Mouse (Mus musculus) heart, adult 2 months (tissue): ENCODE measurements at regions not wholly inside any gene's neighbourhood (a gene's known extent, or its start where the extent isn't known, plus 50 kb on each side); places are given as distances from the start of the nearest gene placed in this dataset.

ENCODE experiments used
- EP300 ChIP-seq: fragments of 200-500 bp; IDR thresholded peaks from 2 replicates; pipeline ENCODE4 v1.6.1; 2011; ENCODE audit warnings: low read depth, low read length, control low read depth; ENCODE audit not compliant: insufficient read depth
- POLR2A ChIP-seq: fragments of 200-500 bp; IDR thresholded peaks from 2 replicates; pipeline ENCODE4 v1.6.1; 2011; ENCODE audit warnings: mild to moderate bottlenecking, low read depth, low read length, control low read depth; ENCODE audit not compliant: insufficient read depth

DNA sequence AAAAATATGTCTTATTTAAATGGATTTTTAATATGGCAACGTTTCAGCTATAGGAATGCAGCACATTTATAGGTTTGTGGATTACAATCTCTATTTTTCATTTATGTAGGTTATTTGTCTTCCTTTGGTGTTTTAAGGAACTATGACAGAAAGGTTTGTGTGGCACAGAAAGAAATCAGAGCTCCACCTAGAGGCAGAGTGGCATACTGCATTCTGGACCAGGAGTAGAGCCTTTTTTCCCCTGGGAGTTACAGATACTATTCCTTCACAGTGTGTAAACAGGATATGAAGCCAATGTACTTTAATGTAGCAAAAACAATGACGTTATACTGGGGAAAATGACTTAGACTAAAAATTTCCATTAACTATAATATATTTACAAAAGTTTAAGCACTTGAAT is 94.9 kb upstream of the St8sia4 start:
- TF ChIP-seq EP300 (no peak), POLR2A (no peak)
